Mouse (Mus musculus) urinary bladder, adult 2 months (tissue): Measurements from ENCODE around the gene Tgfbr3. TPM values are rescaled to one million over a fixed set of nuclear protein-coding genes. Genes with fewer than 3 reads are reported as not detected.

ENCODE experiments used
- DNase-seq: peaks from one replicate; pipeline ENCODE4 v3.0.0; 2022; ENCODE audit warnings: low spot score
- polyA plus RNA-seq: library from polyadenylated mRNA; depleted of rRNA; stranded (reverse); fragments of >200 nt; gene quantifications from 2 replicates; pipeline ENCODE4 v1.2.3, GENCODE M21; 2012

Gene Tgfbr3
- polyA plus RNA-seq, 1 experiment = 42.5 TPM

DNA sequence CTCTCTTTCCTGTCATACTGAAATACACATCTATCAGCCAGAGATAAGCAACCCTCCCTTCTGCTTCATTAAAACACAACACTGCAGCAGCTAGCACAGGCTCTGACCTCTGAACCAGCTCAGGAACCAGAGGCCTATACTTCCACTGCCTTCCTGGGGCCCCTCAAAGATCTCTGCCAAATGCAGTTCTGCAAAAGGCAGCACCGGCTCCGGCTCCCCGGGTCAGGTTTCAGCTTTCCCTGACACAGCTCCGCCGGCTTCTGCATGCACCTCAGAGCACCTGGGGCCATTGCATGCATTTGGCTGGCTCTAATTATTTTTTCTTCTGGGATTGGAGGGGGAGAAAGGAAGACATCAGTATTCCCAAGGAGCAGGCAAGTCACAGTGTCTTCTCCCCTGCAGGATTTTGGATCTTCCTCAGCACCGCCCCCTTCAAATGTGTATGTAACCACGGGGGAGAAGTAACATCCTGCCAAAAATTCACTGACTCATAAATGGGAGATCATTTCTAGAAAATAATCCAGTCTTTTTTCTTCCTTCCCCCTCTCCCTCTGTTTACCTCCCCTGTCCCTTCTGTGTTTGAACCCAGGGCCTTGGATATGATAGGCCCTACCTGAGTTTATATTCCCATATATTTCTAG, 178.4 kb downstream of the Tgfbr3 start:
- no peak for DNase-seq

DNA sequence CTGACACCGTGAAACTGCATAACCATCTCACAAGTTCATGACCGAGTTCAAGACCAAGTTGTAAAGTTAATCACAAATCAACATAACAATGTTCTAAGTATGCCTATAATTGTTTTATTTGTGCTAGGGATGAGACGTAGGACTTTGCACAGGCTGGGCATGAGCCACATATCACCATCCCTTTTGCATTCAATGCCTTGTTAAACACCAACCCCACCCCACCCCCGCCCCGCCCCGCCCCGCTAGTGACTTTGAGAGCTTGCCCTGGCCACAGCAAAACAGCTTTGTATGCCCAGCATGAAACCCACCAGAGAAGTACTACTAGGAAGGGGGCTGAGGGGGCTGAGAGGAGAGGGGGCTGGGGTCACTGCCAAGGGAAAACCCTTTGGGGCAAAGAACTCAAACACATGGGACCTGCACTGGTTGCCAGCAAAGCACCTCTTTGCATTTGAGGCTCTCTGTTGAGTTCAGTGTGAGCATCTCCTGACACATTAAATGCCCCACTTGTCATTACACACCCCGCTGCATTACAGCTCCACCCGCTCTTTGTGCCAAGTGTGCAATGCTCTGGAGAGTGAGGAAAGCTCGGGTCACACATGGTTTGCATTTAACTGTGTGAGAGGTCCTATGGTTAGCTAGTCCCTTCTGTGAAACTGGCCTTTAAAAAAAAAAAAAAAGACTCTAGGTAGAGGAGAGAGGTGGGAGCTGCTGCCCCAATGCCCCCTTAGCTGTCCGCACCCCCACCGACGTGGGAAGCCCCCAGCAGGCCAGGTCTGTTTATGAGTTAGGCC, 179.1 kb downstream of the Tgfbr3 start:
- DNase-seq = no peak

DNA sequence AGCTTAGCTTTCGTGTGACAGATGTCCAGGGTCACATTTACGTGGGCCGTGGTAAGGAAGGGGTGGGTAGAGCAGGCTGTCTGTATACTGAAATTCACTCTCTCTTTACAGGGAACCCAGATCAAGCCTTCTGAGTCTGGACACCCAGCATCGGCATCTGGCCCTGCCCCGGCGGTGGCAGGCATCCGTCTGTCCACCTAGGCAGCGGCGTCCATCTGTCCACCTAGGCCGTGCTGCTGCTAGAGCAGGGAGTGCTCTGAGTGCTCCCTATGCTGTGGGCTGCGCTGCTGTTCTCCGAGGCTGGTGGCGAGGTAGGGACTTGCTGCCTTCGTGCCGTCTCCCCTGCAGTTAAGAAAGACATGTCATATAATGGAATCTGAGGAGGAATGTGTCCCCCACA, 180.0 kb downstream of the Tgfbr3 start:
- DNase-seq = no peak

DNA sequence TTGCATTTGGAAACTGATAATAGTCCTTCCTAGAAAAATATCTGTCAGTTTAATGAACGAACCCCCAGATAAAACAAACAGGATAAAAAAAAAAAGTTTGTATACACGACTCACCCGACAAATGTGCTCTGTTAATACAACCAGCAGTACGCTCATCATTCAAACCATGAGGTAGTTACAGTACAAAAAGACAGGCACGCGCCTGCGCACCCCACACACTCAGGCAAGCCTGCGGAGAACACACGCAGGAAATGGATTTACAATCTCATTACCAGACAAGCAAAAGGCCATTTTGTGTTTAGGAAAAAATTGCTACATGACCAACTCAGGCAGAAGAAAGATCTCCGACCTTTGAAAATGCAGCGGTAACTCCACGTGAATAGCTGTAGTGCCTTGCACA, 182.6 kb downstream of the Tgfbr3 start:
- DNase-seq = no peak

DNA sequence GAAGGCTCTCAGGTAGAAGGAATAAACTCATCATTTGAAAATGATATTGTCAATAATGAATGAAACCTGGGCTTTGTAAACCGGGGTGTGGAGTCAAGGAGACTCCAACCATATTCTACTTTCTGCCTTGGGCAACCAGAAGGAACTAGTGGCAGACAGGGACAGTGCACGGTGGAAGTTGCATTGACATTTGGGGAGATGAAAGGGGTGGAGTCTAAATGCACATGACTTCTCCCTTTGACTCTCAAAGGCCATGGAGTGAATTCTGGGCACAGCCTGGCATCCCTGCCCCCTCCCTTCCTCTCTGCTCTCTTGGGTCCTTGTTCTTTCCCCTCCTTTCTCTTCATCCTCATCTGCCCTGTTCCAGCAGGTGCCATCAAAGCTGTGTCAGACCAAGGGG, 183.3 kb downstream of the Tgfbr3 start:
- DNase-seq = no peak

DNA sequence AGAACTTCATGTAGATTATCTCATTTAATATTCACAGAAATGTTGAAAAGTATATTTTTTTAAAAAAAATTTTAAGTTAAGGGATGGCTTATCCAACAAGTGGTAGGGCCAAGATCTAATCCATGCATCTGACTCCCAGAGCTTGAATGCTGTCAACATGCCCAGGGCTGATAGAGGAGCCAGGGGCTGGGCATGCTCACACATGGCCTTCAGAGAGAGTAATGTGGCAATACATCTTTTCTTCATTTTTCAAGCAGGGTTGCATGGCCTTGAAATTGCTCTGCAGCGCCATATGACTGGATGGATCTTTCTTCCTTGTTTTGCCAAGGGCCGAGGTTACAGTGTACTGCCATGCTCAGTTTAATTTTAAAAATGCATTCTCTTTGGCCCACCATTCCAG, 185.8 kb downstream of the Tgfbr3 start:
- no peak for DNase-seq

DNA sequence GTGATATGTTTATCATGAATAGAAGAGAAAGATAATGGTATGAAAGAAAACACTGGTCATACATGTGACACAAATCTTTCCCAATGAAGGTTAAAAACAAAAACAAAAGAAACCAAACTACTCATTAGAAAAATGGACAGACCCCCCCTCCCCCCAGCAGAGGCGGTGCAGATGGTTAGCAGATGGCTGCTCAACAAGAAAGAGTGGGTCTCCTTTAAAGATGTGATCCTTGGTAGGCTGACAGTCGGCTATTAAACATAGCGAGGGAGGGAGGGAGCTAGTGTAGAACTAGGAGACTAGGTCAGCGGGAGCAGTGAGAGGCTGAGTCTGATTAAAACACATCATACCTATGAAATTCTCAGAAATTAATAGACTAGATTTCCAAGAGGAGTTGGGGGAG, 186.5 kb downstream of the Tgfbr3 start:
- DNase-seq = no peak

DNA sequence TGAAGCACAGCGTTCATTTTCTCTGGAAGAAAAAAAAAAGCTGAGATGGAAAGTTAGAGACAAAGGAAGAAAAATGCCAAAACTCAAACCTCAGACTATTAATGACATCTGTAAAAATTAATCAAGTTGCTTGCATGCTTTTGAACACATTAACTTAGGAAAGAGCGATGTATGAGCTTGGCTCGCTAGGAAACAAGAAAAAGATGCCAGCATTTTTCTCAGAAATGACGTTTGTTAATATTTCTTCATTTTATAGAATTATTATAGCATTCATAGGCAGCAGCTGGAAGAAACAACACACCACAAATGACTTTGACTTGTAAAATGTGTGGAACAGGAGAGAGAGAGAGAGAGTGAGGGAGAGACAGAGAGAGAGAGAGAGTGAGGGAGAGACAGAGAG, 187.7 kb downstream of the Tgfbr3 start:
- no peak for DNase-seq

DNA sequence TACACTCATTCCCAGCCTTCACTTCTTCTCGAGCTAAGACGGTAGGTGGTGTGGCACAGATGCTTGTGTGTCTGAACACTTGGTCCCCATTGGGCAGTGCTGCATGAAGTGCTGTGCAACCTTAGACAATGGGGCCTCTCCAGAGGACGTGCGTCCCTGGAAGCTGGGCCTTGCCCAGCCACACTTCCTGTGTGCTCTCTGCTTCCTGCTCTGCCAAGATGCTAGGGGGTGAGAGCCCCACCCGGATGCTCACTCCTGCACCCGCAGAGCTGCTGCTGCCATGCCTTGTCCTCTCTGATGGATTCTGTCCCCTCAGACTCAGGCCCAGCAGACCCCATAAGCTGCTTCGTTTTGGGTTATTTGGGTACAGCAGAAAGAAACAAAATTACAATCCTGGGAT, 188.3 kb downstream of the Tgfbr3 start:
- DNase-seq = no peak

DNA sequence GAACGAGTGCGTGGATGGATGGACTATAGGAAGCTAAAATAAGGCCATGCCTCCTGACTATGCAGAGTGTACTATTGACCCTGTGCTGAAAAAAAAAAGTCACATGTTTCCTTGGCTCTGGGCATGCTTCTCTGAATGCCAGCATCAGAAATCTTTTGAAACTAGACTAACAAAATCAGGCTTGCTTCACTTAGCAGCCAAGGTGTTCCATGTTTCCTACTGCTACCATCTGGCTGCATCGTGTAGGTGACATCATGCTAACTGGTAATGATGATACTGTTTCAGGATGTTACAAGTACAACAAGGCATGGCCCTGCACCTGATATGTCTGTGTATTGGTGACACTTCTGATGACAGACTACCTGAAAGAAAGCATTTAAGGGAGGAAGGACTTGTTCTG, 189.8 kb downstream of the Tgfbr3 start:
- DNase-seq = no peak

DNA sequence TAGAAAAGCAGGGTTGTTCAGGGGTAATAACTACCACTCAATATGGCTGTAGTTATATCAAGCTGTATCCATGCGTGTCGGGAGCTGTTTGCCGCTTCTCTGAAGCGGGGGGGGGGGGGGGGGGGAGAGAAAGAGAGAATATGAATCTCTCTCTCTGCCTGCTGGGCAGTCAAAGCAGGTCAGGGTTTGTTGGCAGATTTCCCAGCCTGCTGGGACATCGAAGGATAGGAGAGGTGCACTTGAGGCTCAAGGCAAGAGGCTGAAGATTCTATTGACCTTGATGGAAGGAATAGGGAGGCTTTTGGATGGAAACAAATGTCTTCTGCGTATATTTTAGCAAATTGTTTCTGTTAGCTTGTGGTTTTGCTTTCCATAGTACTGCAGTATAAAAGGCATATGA, 190.4 kb downstream of the Tgfbr3 start:
- DNase-seq = no peak

DNA sequence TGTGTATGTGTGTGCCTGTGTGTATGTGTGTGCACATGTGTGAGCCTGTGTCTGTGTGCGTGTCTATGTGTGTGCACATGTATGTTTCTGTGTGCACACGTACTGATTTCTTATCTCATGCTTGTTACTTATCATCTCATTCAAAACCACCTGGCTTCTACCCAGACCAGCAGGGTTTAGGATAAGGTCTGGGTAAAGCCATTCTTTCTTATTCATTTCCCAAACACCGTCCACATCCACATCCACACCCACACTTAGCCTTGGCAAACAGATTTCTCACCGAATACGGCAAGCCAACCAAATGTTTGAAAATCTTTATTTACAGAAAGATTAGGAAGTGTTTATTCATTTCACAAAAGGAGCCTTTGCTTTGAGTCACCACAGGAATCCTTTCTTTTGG, 191.4 kb downstream of the Tgfbr3 start:
- DNase-seq = no peak

DNA sequence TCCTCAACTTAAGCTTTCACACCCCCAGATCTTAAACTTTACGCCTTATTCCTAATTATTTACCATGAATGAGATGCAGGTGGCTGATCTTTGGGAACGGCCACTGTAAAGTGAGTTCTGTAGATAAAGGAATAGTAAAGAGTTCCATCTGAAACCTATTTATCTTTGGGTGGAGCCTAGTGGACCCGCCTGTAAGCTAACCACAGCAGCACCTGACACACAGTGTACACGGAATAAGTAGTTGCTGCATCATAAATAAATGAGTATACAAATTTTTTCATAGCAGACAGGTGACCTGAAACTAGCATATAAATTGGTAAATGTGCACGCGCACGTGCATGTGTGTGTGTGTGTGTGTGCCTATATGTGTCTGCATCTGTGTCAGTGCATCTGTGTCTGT, 192.1 kb downstream of the Tgfbr3 start:
- DNase-seq = no peak

DNA sequence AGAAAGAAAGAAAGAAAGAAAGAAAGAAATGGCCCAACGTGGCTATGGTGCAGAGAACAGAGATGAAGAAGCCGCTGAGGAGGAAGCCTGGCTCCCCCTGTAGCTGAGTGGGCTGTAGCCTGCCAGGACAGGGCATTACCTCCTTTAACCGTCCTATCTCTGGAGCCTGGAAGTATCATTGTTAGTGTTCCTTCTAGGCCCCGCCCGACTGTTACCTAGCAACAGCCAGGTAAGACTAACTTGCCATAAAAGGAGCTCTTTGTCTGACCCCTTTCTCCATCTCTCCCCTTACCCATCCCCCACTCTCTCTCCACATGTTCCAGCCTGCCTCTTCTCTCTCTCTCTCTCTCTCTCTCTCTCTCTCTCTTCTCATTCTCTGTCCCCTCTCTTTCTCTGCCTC, 195.2 kb downstream of the Tgfbr3 start:
- no peak for DNase-seq

DNA sequence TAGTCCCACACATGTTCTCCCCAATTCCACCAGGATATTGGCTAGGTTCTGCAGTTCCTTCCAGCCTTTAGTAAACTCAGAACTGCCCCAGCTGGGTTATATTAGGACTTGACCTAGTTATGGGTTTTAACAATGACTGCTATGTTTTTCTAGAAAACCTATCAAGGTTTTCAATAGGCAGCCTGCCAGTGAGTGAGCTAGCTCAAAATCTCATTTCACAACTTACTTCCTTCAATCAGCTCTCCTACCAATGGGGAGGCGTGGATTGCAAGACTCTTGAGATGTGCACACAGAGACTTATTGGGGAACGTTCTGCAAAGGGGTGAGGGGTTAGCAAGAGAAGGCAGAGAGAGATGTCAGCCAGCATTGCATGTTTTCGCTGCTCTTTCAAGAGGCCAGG, 196.2 kb downstream of the Tgfbr3 start:
- no peak for DNase-seq

DNA sequence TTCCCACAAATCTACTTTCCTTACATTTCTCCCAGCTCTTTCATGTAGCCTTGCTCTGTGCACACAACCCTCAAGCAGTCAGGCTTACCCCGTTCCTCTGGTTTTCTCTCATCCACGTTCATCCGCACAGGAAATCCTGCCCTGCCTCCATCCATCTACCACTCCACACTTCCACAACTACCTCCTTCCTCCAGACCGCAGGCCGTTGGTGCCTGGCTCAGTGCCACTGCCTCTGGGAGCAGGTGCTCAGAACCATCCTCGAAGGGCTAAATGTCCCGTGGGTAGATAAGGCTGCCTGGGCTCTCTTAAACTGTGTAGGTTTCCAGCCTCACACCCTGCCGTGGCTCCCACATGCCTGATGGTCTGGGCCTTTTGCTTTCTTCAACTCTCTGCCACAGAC, 197.3 kb downstream of the Tgfbr3 start:
- DNase-seq = no peak

DNA sequence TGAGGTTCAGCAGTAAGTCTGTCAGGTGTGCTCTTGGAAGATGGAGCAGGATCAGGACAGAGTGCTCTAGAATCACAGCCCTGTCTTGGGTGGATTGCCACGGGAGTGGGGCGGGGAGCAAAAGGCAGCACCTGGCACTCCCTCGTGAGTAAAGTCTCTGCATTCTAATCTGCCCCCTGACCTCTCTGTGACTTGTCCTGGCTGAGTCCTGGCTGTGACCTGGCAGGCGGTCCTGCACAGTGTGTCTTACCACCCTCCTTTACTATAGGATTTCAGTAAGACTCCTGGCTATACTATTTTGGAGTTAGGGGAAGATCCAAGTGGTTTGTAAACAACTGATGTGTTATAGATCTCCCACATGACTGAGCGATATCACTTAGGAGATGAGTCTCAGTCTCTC, 199.5 kb downstream of the Tgfbr3 start:
- no peak for DNase-seq

DNA sequence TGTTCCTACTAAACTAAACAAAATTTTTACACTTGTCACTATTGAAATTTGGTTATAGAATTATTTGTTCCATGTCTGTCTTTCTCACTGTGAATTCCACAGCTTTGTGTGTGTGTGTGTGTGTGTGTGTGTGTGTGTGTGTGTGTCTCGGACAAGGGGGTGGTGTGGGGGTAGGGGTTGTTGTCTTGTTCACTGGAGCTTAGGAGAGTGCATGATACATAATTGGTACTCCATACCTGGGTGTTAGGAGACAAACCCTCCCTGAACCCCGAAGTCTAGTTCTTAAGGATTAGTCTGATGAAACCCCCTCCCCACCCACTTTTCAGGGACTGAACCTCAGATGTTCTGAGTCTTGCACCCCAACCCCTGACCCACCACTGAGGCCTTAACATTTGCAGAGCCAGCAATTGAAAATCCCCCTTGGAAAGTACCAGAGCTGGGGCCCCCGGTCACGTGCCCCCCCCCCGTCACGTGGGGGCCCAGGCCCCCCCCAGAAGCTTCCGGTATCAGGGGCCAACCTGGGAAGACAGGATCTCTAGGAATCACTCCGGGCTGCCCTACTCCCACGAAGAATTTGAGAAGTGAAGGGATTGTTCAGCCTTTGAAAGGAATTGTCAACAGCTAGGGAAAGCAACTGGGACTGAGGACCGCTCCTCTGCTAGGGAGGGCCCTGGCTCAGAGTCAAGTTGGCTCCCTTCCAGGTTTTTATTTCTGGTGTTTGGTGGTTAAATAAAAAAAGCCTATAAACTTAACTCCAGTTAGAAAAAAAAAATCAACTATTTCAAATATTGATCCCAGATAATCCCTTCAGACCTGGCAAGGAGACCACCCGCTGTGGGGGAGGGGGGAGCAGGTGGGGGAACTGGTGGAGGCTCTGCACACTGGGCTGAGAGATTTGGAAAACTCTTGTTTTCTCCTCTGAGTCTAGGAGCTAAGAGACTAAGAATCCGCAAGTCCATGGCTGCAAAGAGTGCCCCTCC, 201.3 kb downstream of the Tgfbr3 start:
- no peak for DNase-seq

DNA sequence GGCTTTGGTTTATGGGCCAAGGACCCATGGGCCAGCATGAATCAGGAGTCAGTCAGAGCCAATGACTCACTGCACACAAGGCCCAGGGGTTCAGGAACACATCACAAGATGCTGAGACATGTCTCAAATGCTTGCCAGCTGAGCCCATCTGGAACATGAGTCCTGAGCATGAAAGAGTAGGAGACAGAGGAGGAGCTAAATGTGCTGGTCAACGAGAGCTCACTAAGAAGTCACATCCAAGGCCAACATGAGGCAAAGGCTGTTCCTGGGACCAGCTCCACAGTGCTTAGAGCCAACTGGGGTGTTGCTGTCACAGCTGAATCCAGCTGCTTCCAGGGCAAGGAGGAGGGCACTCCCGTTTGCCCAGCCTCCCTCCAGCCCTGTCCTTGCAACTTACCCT, 202.1 kb downstream of the Tgfbr3 start:
- no peak for DNase-seq

DNA sequence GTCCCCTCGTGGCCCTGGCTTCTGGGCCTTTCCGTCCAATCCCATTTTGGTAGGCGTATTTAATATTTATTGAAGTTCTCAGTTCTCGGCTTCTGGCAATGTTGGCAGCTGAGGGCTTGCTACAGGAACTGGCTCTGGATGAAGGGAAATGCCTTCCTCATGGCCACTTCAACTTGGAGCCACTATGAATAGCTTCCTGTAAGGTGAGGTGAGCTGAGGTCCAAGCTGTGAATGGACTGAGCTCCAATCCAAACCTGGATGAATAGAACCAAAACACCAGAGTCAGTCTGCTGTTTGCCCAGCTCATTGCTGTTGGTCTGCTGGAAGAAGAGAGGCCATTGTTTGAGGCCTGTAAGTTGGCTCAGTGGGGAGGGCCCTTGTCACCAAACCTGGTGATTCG, 203.3 kb downstream of the Tgfbr3 start:
- no peak for DNase-seq

DNA sequence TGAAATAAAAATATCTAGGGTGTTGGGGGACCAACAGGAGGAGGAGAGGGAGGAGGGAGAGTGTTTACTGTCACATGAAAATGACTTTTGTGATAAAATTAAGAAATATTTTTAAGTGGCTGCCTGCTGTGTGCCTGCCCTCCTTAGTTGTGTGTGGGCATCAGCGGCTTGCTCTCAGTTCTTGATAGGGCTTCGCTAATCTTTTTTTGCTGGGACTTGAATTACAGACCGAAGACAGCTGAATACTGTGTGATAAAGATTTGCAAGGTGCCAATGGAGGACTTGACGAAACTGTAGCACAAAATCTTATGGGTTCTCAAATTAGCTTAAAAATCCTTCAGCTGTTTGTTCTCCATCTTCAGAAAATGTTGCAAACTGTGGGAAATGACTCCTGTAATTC, 205.0 kb downstream of the Tgfbr3 start:
- no peak for DNase-seq

DNA sequence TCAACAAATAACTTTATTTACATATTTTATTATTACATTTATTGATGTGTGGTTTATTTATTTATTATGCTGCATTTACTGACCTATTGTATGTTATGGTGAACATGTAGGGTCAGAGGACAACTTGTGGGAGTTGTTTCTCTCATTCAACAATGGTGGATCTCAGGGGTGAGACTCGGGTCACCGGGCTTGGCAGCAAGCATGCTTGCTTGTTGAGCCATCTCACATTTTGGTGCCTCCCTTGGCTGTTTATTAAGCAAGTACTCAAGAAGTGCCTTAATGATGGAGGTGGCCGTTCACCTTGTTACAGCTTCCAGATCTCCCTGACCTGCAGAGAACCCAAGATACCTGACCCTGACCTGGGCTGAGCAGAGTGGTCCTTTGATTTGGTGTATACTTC, 207.4 kb downstream of the Tgfbr3 start:
- no peak for DNase-seq
